Mouse (Mus musculus) myocyte (in vitro differentiated cells): ENCODE data around the gene Pparg. TPM values are rescaled to one million over a fixed set of nuclear protein-coding genes. Genes with fewer than 3 reads are reported as not detected.

Experiments
- H3K27me3 ChIP-seq: one replicate; pipeline ENCODE4 v1.6.1; 2011; ENCODE audit not compliant: control insufficient read depth, insufficient read depth, insufficient read length
- H3K36me3 ChIP-seq: one replicate; pipeline ENCODE4 v1.6.1; 2011; ENCODE audit not compliant: control insufficient read depth, insufficient read depth
- H3K4me2 ChIP-seq: one replicate; pipeline ENCODE4 v1.6.1; 2011; ENCODE audit warnings: low read depth, control low read depth
- H3K4me3 ChIP-seq: one replicate; pipeline ENCODE4 v1.5.1; 2011; ENCODE audit warnings: mild to moderate bottlenecking, control low read depth, moderate library complexity
- H3K79me2 ChIP-seq: one replicate; pipeline ENCODE4 v1.6.1; 2011; ENCODE audit not compliant: control insufficient read depth, insufficient read depth
- H3ac ChIP-seq: one replicate; pipeline ENCODE4 v1.6.1; 2011; ENCODE audit not compliant: control insufficient read depth, insufficient read length
- CEBPB ChIP-seq: IDR thresholded peaks from 2 replicates; pipeline ENCODE4 v1.6.1; 2011; ENCODE audit warnings: mild to moderate bottlenecking, moderate library complexity; ENCODE audit not compliant: poor library complexity, insufficient read depth, severe bottlenecking
- E2F4 ChIP-seq: IDR thresholded peaks from one replicate; pipeline ENCODE4 v1.6.1; 2011; ENCODE audit warnings: mild to moderate bottlenecking, control low read depth, moderate library complexity; ENCODE audit not compliant: insufficient read depth
- MAX ChIP-seq: IDR thresholded peaks from one replicate; pipeline ENCODE4 v1.6.1; 2011; ENCODE audit warnings: low read depth, mild to moderate bottlenecking, control low read depth
- MYOD1 ChIP-seq, 3 experiments: IDR thresholded peaks; one replicate each; pipeline ENCODE4 v1.6.1; 2011; ENCODE audit warnings: control low read depth in 2 of 3, low read depth in 2 of 3, mild to moderate bottlenecking in 2 of 3, moderate library complexity in 1 of 3; ENCODE audit not compliant: insufficient read length in 2 of 3, control insufficient read depth in 1 of 3
- MYOG ChIP-seq, 3 experiments: IDR thresholded peaks; one replicate each; pipeline ENCODE4 v1.6.1; 2011; ENCODE audit warnings: control low read depth in 2 of 3, low read depth in 2 of 3, mild to moderate bottlenecking in 2 of 3; ENCODE audit not compliant: insufficient read length in 2 of 3, control insufficient read depth in 1 of 3, insufficient read depth in 1 of 3
- POLR2A ChIP-seq: IDR thresholded peaks from one replicate; pipeline ENCODE4 v1.6.1; 2011; ENCODE audit warnings: low read depth, mild to moderate bottlenecking, control low read depth, moderate library complexity; ENCODE audit not compliant: insufficient read length
- POLR2AphosphoS2 ChIP-seq: IDR thresholded peaks from one replicate; pipeline ENCODE4 v1.6.1; 2011; ENCODE audit warnings: low read depth, control low read depth; ENCODE audit not compliant: insufficient read length
- REST ChIP-seq: IDR thresholded peaks from one replicate; pipeline ENCODE4 v1.6.1; 2011; ENCODE audit warnings: mild to moderate bottlenecking, control low read depth, moderate library complexity; ENCODE audit not compliant: insufficient read depth, insufficient read length
- SRF ChIP-seq: IDR thresholded peaks from one replicate; pipeline ENCODE4 v1.6.1; 2011; ENCODE audit warnings: low read depth; ENCODE audit not compliant: control insufficient read depth, insufficient read length
- TCF12 ChIP-seq: IDR thresholded peaks from one replicate; pipeline ENCODE4 v1.6.1; 2011; ENCODE audit warnings: mild to moderate bottlenecking, control low read depth; ENCODE audit not compliant: poor library complexity, insufficient read depth, severe bottlenecking
- TCF3 ChIP-seq: IDR thresholded peaks from one replicate; pipeline ENCODE4 v1.6.1; 2011; ENCODE audit warnings: low read depth, control low read depth; ENCODE audit not compliant: insufficient read length
- USF1 ChIP-seq: IDR thresholded peaks from one replicate; pipeline ENCODE4 v1.6.1; 2011; ENCODE audit warnings: low read depth, mild to moderate bottlenecking, control low read depth, moderate library complexity
- polyA plus RNA-seq: library from polyadenylated mRNA; unstranded; fragments of >200 nt; fragmentation: generic; extraction: Trizol; gene quantifications from one replicate; pipeline ENCODE4 v1.2.1, GENCODE M21; 2012; ENCODE audit warnings: missing spikeins

Pparg gene
- polyA plus RNA-seq, 1 experiment: 2.2 TPM

DNA sequence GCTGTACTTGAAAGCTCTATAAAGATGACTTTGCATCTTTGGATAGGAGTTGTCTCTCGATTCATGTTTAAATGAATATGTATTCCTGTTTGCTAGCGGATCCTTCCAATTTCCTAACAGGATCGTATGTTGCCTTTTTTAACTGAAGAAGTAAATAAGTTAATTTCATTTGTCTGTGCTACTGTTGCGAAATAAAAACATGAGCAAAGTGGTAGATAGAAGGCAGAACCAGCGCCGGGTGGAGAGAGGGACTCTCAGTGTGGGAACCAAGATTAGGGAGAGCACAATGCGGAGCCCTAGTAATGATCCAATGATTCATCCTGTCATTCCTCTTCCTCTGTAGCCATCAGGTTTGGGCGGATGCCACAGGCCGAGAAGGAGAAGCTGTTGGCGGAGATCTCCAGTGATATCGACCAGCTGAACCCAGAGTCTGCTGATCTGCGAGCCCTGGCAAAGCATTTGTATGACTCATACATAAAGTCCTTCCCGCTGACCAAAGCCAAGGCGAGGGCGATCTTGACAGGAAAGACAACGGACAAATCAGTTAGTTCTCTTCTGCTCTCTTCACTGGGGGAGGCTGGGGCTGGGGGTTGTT, 102.1 kb downstream of the Pparg start:
- Histone ChIP-seq H3K79me2 (no peaks in the 10 kb centered on the region), H3K36me3 (no peaks in the 10 kb centered on the region), H3K27me3 (no peaks in the 10 kb centered on the region), H3ac (no peak overlapping the region), H3K4me2 (peak overlapping the region; percentile 73), H3K4me3 (no peak overlapping the region)
- TF ChIP-seq REST (no peak), CEBPB (peak; percentile 73), SRF (no peak), MAX (no peak), E2F4 (no peak), MYOD1 (IDR thresholded peaks at IDR 0.05; ENCODE audit: control insufficient read depth in 1 of 3, insufficient read length in 2 of 3, low read depth in 2 of 3) (peak in 1 of 3 experiments; percentile 35), USF1 (no peak), POLR2A (no peak), TCF3 (no peak), POLR2AphosphoS2 (no peak), TCF12 (no peak), MYOG (IDR thresholded peaks at IDR 0.05; ENCODE audit: control insufficient read depth in 1 of 3, insufficient read depth in 1 of 3, insufficient read length in 2 of 3, low read depth in 2 of 3) (peak in 1 of 3 experiments; percentile 33)

DNA sequence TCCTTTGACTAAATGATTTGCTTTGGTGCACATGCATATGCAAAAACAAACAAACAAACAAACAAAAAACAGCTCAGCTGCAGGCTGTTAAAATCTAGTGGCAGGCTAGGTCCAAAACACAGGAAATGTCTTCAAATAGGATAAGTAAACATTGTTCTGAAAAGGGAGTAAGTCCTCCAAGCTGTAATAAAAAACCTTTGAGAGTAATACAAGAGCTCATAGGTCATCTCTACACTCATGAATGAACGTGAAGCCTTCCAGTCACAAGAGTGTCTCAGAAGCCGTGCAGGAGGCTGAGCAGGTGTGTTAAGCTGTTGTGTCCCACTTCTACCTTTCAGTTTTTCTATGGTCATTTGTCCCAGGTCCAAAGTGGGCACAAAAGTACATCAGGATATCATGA, 102.6 kb downstream of the Pparg start:
- no peak for TF ChIP-seq POLR2AphosphoS2
- TF ChIP-seq SRF: no peak
- TF ChIP-seq USF1: no peak
- no peak for TF ChIP-seq E2F4
- no peak for TF ChIP-seq TCF3
- no peak for TF ChIP-seq TCF12
- TF ChIP-seq POLR2A: no peak
- Histone ChIP-seq H3K36me3 (no peaks in the 10 kb centered on the region), H3K27me3 (no peaks in the 10 kb centered on the region), H3K4me3 (no peak overlapping the region), H3ac (no peak overlapping the region), H3K79me2 (no peaks in the 10 kb centered on the region), H3K4me2 (peak overlapping the region; percentile 73)

DNA sequence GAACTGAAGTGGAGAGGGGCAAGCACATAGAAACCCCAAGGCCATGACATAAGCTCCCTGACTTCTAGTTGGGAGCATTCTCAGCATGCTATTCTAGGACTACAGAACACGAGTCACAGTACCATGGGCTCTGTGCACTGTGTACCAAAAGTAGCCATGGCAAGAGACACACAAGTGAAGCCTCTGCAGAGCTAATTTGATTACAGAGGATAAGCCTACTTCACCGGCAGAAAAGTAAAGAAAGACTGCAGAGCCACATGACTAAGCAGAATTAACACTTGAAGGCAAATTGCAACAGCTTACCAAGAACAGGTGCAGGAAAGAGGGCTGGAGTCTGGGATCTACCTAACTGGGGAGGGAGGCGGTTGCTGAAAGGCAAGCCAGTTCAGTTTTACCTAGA, 103.9 kb downstream of the Pparg start:
- peak overlapping the region; percentile 32 for H3K4me2 ChIP-seq
- TF ChIP-seq REST: no peak
- TF ChIP-seq CEBPB: no peak; the same call in 1 of the 2 replicates
- no peak for TF ChIP-seq MYOG (IDR thresholded peaks at IDR 0.05; ENCODE audit: control insufficient read depth in 1 of 3, insufficient read depth in 1 of 3, insufficient read length in 2 of 3, low read depth in 2 of 3)
- peak in 1 of 3 experiments; percentile 33 for TF ChIP-seq MYOD1 (IDR thresholded peaks at IDR 0.05; ENCODE audit: control insufficient read depth in 1 of 3, insufficient read length in 2 of 3, low read depth in 2 of 3)
- TF ChIP-seq USF1: no peak
- H3K79me2 ChIP-seq: no peaks in the 10 kb centered on the region
- H3K4me3 ChIP-seq: no peak overlapping the region
- H3K27me3 ChIP-seq: no peaks in the 10 kb centered on the region
- no peak overlapping the region for H3ac ChIP-seq
- no peaks in the 10 kb centered on the region for H3K36me3 ChIP-seq

DNA sequence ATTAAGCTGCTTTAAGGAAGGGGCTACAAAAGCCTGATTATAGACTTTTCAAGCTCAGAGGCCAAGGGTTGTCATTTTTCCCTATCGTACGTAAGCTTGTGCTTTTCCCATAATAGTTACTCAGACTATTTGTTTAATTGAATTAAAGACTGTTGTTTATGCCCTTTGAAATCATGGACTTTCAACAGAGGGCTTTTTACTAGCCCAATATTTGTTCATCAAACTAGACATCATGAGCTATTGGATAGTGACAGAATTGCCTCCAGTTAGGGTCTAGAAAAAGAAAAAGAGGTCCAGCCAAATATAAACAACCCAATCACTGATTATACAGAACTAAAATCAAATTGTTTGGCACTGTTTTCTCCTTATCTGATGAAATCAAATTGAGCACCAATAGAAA, 104.7 kb downstream of the Pparg start:
- Histone ChIP-seq H3K36me3 (no peaks in the 10 kb centered on the region), H3ac (no peak overlapping the region), H3K27me3 (no peaks in the 10 kb centered on the region), H3K79me2 (no peaks in the 10 kb centered on the region), H3K4me2 (no peak overlapping the region), H3K4me3 (no peak overlapping the region)
- no peak for TF ChIP-seq E2F4
- no peak for TF ChIP-seq REST
- TF ChIP-seq POLR2AphosphoS2: no peak
- TF ChIP-seq POLR2A: no peak
- no peak for TF ChIP-seq USF1
- no peak for TF ChIP-seq TCF3
- no peak for TF ChIP-seq TCF12
- TF ChIP-seq CEBPB: no peak
- no peak for TF ChIP-seq MYOD1 (IDR thresholded peaks at IDR 0.05; ENCODE audit: control insufficient read depth in 1 of 3, insufficient read length in 2 of 3, low read depth in 2 of 3)
- TF ChIP-seq SRF: no peak
- TF ChIP-seq MYOG (IDR thresholded peaks at IDR 0.05; ENCODE audit: control insufficient read depth in 1 of 3, insufficient read depth in 1 of 3, insufficient read length in 2 of 3, low read depth in 2 of 3): no peak
- no peak for TF ChIP-seq MAX

DNA sequence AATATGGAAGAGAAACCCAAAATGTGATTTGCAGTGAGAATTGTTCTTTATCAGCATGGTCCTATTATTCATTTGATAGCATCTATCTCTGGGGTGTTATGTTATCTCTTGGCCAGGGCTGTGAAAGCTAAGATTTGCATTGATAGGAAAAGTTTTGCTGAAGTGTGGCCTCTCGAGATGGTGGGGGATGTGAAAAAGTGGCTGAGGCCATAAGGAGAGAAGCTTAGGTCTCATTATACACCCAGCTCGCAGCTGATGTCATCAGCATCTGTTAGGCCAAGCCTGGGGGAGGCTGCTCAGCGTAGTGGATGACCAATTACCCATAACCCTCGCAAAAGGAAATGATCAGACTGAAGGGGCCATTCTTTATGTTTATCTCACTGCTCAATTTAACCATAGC, 105.1 kb downstream of the Pparg start:
- Histone ChIP-seq H3K36me3 (no peaks in the 10 kb centered on the region), H3K4me2 (no peak overlapping the region), H3ac (no peak overlapping the region), H3K79me2 (no peaks in the 10 kb centered on the region), H3K27me3 (no peaks in the 10 kb centered on the region), H3K4me3 (no peak overlapping the region)
- TF ChIP-seq MAX: no peak
- no peak for TF ChIP-seq POLR2A
- no peak for TF ChIP-seq MYOD1 (IDR thresholded peaks at IDR 0.05; ENCODE audit: control insufficient read depth in 1 of 3, insufficient read length in 2 of 3, low read depth in 2 of 3)
- no peak for TF ChIP-seq TCF3
